Comparison of ENCODE assay signal across 8 mouse cellular contexts in the genomic region with DNA sequence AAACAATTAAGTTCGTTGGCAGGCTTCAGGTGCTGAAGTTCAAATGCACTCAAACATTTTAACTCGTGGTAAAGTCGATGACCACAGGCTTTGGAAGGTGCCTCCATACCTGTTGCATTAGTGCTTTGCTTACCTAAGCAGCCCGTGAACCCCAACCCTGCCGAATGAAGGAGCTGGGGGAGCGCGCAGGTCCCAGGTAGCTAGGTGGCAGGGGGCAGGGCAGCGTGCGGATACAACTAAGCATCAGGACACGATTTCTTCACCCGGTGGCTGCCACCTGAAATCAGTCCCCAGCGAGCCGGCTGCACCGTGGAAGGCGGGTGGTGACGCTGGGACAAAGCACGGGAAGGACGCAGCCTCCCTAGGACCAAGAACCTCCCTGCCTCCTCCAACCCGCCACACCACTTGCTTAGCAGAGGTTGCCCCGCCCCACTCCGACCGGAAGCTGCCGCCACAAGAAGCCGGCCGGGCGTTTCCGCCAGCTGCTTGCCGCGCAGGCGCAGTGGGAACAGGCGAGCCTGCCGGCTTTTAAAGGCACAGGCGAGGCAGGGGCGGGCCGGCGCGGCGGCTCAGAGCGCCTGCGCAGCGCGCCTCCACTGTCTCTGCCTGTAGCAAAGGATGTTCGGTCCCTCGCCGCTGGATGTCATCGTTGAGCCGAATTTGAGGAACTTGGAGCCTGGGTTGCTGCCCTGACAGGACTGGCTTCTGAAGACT. TPM values are rescaled to one million over a fixed set of nuclear protein-coding genes. Genes with fewer than 3 reads are reported as not detected.
DNase-seq lines count a peak whose midpoint lies in the region; ATAC-seq lines count a peak whose summit lies in the region.

No protein-coding gene starts in this region.

- H3K27ac ChIP-seq in lung, embryonic 16.5 days (ENCODE audit: low read length) = peak overlapping the region; percentile 68

- peak; percentile 95 for DNase-seq in MEL-GATA-1-ER (ENCODE audit: extremely low read depth, low read depth)
- DNase-seq in cerebellum, adult 8-10 months = peak; percentile 97
- peak; percentile 96 for DNase-seq in forelimb bud, embryonic 11.5 days (ENCODE audit: low read depth, low spot score)
- peak; percentile 97 for DNase-seq in layer of hippocampus, adult 9-10 months (ENCODE audit: low spot score)
- DNase-seq in ovary, postnatal 10 days (ENCODE audit: low spot score) = peak; percentile 93
- DNase-seq in thymus, postnatal 10 days (ENCODE audit: low spot score in 2 of 2) = peak; percentile 97 to 98

- H3K9me3 ChIP-seq in lung, embryonic 16.5 days (ENCODE audit: control insufficient read depth, low read length) = no peaks in the 10 kb centered on the region

- peak; percentile 80 to 88 for ATAC-seq in hematopoietic stem cell, adult 5-6 weeks (replicated peaks in 1 of 2; ENCODE audit: insufficient read depth in 1 of 2, low FRiP score in 2 of 2, low TSS enrichment in 1 of 2, low read depth in 1 of 2, poor library complexity in 2 of 2, severe bottlenecking in 2 of 2)
- peak; percentile 95 for ATAC-seq in lung, embryonic 16.5 days (ENCODE audit: low read depth)

- H3K27me3 ChIP-seq in lung, embryonic 16.5 days (ENCODE audit: control insufficient read depth, insufficient read depth, low read depth, low read length) = no peaks in the 10 kb centered on the region

- H3K4me2 ChIP-seq in lung, embryonic 16.5 days (ENCODE audit: low read depth, low read length) = peak overlapping the region; percentile 86

- peaks cover 27% of the 10 kb centered on the region for H3K4me1 ChIP-seq in lung, embryonic 16.5 days (replicated peaks; ENCODE audit: control insufficient read depth, insufficient read depth, low read length)

- WGBS in lung, embryonic 16.5 days = under 1% methylated on average over 47 of the region's 47 CpGs

- peaks cover 19% of the 10 kb centered on the region for H3K36me3 ChIP-seq in lung, embryonic 16.5 days (ENCODE audit: control insufficient read depth, insufficient read depth, low read length)

- peak overlapping the region; percentile 80 for H3K9ac ChIP-seq in lung, embryonic 16.5 days (ENCODE audit: low read length)

- H3K4me3 ChIP-seq in lung, embryonic 16.5 days (ENCODE audit: low read length) = peak overlapping the region; percentile 81

RNA-seq across cellular contexts. Expression of gene Lig4, which starts 1.4 kb away (rescaled TPM):
- total RNA-seq in hematopoietic stem cell, adult 5-6 weeks (2017) = 1.6 and 1.7 TPM in 2 replicates
- polyA plus RNA-seq in lung, embryonic 16.5 days (2015; fragmentation: Nextera tagmentation; extraction: Ambion mirVana) = 5.3 and 5.7 TPM in 2 replicates

RNA-seq across cellular contexts. Expression of gene Abhd13, which starts 1.5 kb away (rescaled TPM):
- 13.6 and 15.4 TPM in 2 replicates for total RNA-seq in hematopoietic stem cell, adult 5-6 weeks (2017)
- 13.8 and 15.0 TPM in 2 replicates for polyA plus RNA-seq in lung, embryonic 16.5 days (2015; fragmentation: Nextera tagmentation; extraction: Ambion mirVana)

RNA-seq across cellular contexts. Expression of gene Tnfsf13b, which starts 30.2 kb away (rescaled TPM):
- 2.2 TPM in 2 replicates for total RNA-seq in hematopoietic stem cell, adult 5-6 weeks (2017)
- 1.4 and 1.5 TPM in 2 replicates for polyA plus RNA-seq in lung, embryonic 16.5 days (2015; fragmentation: Nextera tagmentation; extraction: Ambion mirVana)

Comparison
In these comparisons a context has a peak if more than half of its experiments do, and no peak if none do; other contexts are left out.
1. Peak in every context shown above with its lines: DNase-seq, ATAC-seq, H3K4me3 ChIP-seq and H3K27ac ChIP-seq.